Mouse (Mus musculus): ENCODE data around the gene Cep295nl.
"Not testable (repeated sequence)": the region's sequence is repeated elsewhere in the genome, so short reads cannot be mapped to it uniquely, and the experiment has no call there.

The Cep295nl gene

GRCm38 (mm10) chr11:118342400-118342981 is at the start of gene Cep295nl:
Gene Cep295nl (minus strand): TSS chr11:118342500.
- no peak for DNase-seq

- not testable (repeated sequence) for DNase-seq
Measured at GRCm38 (mm10) chr11:118387816-118388215, 45.5 kb upstream of the Cep295nl start.

- DNase-seq: peak; percentile 56
Measured at GRCm38 (mm10) chr11:118379251-118380009, 37.1 kb upstream of the Cep295nl start.

GRCm38 (mm10) chr11:118378656-118379055 is 36.4 kb upstream of the Cep295nl start:
- DNase-seq: no peak

- DNase-seq: not testable (repeated sequence)
Measured at GRCm38 (mm10) chr11:118376323-118376722, 34.0 kb upstream of the Cep295nl start.

- no peak for DNase-seq
Measured at GRCm38 (mm10) chr11:118375881-118376280, 33.6 kb upstream of the Cep295nl start.

- no peak for DNase-seq
Measured at GRCm38 (mm10) chr11:118375461-118375860, 33.2 kb upstream of the Cep295nl start.

GRCm38 (mm10) chr11:118375006-118375405 is 32.7 kb upstream of the Cep295nl start:
- no peak for DNase-seq

GRCm38 (mm10) chr11:118374506-118374905 is 32.2 kb upstream of the Cep295nl start:
- DNase-seq: no peak

GRCm38 (mm10) chr11:118372641-118373040 is 30.3 kb upstream of the Cep295nl start:
- DNase-seq: no peak

- no peak for DNase-seq
Measured at GRCm38 (mm10) chr11:118371876-118372275, 29.6 kb upstream of the Cep295nl start.

- DNase-seq: no peak
Measured at GRCm38 (mm10) chr11:118369657-118370056, 27.4 kb upstream of the Cep295nl start.

- DNase-seq: no peak
Measured at GRCm38 (mm10) chr11:118369251-118369650, 27.0 kb upstream of the Cep295nl start.

GRCm38 (mm10) chr11:118368330-118368729 is 26.0 kb upstream of the Cep295nl start:
- no peak for DNase-seq

GRCm38 (mm10) chr11:118366559-118366958 is 24.3 kb upstream of the Cep295nl start:
- no peak for DNase-seq

- DNase-seq: no peak
Measured at GRCm38 (mm10) chr11:118366108-118366507, 23.8 kb upstream of the Cep295nl start.

GRCm38 (mm10) chr11:118365171-118365570 is 22.9 kb upstream of the Cep295nl start:
- no peak for DNase-seq

- no peak for DNase-seq
Measured at GRCm38 (mm10) chr11:118364021-118364420, 21.7 kb upstream of the Cep295nl start.

- peak; percentile 55 for DNase-seq
Measured at GRCm38 (mm10) chr11:118362971-118363518, 20.7 kb upstream of the Cep295nl start.

GRCm38 (mm10) chr11:118362501-118362900 is 20.2 kb upstream of the Cep295nl start:
- no peak for DNase-seq

- no peak for DNase-seq
Measured at GRCm38 (mm10) chr11:118360907-118361341, 18.6 kb upstream of the Cep295nl start.

GRCm38 (mm10) chr11:118360491-118360890 is 18.2 kb upstream of the Cep295nl start:
- DNase-seq: no peak

GRCm38 (mm10) chr11:118355640-118356039 is 13.3 kb upstream of the Cep295nl start, which contains the start of gene Timp2:
Gene Timp2 (minus strand): TSS chr11:118355740.
- no peak for DNase-seq

GRCm38 (mm10) chr11:118355205-118355604 is 12.9 kb upstream of the Cep295nl start:
- peak; percentile 61 for DNase-seq
